Mouse (Mus musculus) spleen, embryonic (tissue): ENCODE data around the gene Noxo1.
"Not testable (repeated sequence)": the region's sequence is repeated elsewhere in the genome, so short reads cannot be mapped to it uniquely, and the experiment has no call there.

ENCODE experiments used
- CTCF ChIA-PET: fragments of 350-600 bp; sonication (Branson Sonifier 250); formaldehyde crosslinking; loops from one replicate; lab custom pipeline; 2022; lab: Charles Lee

The Noxo1 gene

GRCm38 (mm10) chr17:24718938-24719337, 22.9 kb downstream of the Noxo1 start:
- CTCF ChIA-PET = not testable (repeated sequence)

GRCm38 (mm10) chr17:24719494-24720222, 23.6 kb downstream of the Noxo1 start:
- CTCF ChIA-PET = no interaction called here

GRCm38 (mm10) chr17:24720616-24721015, 24.6 kb downstream of the Noxo1 start:
- CTCF ChIA-PET = not testable (repeated sequence)

- CTCF ChIA-PET = not testable (repeated sequence)
These were observed 25.4 kb downstream of the Noxo1 start for GRCm38 (mm10) chr17:24721383-24721955.

GRCm38 (mm10) chr17:24722220-24722924, 26.3 kb downstream of the Noxo1 start:
- CTCF ChIA-PET = interaction anchor here (0.7 kb wide), 1 partner anchor 457 kb away, joined by 4 read pairs; no protein-coding TSS in a partner anchor

GRCm38 (mm10) chr17:24723122-24723880, 27.3 kb downstream of the Noxo1 start:
- CTCF ChIA-PET = interaction anchor here (0.6 to 0.7 kb wide), 4 partner anchors 8 to 456 kb away, joined by 3 to 4 read pairs (median 3); partner anchors contain the start of gene Jpt2

- CTCF ChIA-PET = interaction anchor here (0.7 kb wide), 2 partner anchors 43 to 237 kb away, joined by 3 read pairs; partner anchors contain the start of gene Jpt2
These were observed 27.8 kb downstream of the Noxo1 start for GRCm38 (mm10) chr17:24723881-24724180.

- CTCF ChIA-PET = interaction anchor here (1.7 kb wide), 1 partner anchor 9 kb away, joined by 5 read pairs; no protein-coding TSS in a partner anchor
These were observed 28.1 kb downstream of the Noxo1 start, which contains the start of gene Ndufb10 for GRCm38 (mm10) chr17:24724184-24724583. TSS of gene Ndufb10 (minus strand) at chr17:24724478.

GRCm38 (mm10) chr17:24725637-24726390, 29.8 kb downstream of the Noxo1 start:
- CTCF ChIA-PET = interaction anchor here (1.7 kb wide), 1 partner anchor 8 kb away, joined by 5 read pairs; no protein-coding TSS in a partner anchor

- CTCF ChIA-PET = no interaction called here
These were observed 31.6 kb downstream of the Noxo1 start, which contains the start of gene Rpl3l for GRCm38 (mm10) chr17:24727618-24728017. TSS of gene Rpl3l (plus strand) at chr17:24727820.

GRCm38 (mm10) chr17:24728184-24728583, 32.1 kb downstream of the Noxo1 start:
- CTCF ChIA-PET = no interaction called here

GRCm38 (mm10) chr17:24729067-24729466, 33.0 kb downstream of the Noxo1 start:
- CTCF ChIA-PET = no interaction called here

GRCm38 (mm10) chr17:24730787-24731186, 34.8 kb downstream of the Noxo1 start:
- CTCF ChIA-PET = no interaction called here

GRCm38 (mm10) chr17:24732233-24732935, 36.4 kb downstream of the Noxo1 start:
- CTCF ChIA-PET = no interaction called here

GRCm38 (mm10) chr17:24733434-24734050, 37.5 kb downstream of the Noxo1 start:
- CTCF ChIA-PET = interaction anchor here (1.4 kb wide), 1 partner anchor 8 kb away, joined by 5 read pairs; the partner anchor contains the start of gene Ndufb10

GRCm38 (mm10) chr17:24734513-24734912, 38.5 kb downstream of the Noxo1 start:
- CTCF ChIA-PET = interaction anchor here (1.4 kb wide), 1 partner anchor 9 kb away, joined by 5 read pairs; the partner anchor contains the start of gene Ndufb10

- CTCF ChIA-PET = interaction anchor here (0.5 kb wide), 1 partner anchor 1805 kb away, joined by 3 read pairs; no protein-coding TSS in a partner anchor
These were observed 39.4 kb downstream of the Noxo1 start for GRCm38 (mm10) chr17:24735446-24735845.

- CTCF ChIA-PET = interaction anchor here (0.8 kb wide), 1 partner anchor 10 kb away, joined by 3 read pairs; no protein-coding TSS in a partner anchor
These were observed 40.5 kb downstream of the Noxo1 start, which contains the start of gene Msrb1 for GRCm38 (mm10) chr17:24736330-24737051. TSS of gene Msrb1 (plus strand) at chr17:24736642.
